Mouse (Mus musculus): ENCODE results near the gene Clec9a.
A peak's percentile ranks its signal among the peaks of the same experiment; 100 is the strongest.

Clec9a gene

DNA sequence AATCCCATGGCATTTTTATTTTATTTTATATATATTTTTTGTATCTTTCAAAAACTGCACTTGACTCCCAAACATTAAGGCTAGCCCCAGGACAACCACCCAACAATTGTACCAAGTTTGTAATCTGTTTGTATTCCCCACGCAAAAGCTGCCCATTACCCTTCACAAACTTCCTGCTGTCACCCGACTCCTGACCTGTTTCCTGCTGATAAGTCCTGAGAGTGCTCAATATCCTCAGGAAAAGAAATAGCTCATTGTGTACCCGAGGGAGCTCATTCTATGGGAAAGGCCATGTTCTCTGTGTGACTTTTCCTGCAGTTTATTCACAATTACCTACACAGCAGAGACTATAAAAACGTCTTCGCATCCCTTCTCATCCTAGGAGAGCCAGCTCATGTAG lies 17.1 kb downstream of the Clec9a start:
- DNase-seq, result peak; percentile 72

DNA sequence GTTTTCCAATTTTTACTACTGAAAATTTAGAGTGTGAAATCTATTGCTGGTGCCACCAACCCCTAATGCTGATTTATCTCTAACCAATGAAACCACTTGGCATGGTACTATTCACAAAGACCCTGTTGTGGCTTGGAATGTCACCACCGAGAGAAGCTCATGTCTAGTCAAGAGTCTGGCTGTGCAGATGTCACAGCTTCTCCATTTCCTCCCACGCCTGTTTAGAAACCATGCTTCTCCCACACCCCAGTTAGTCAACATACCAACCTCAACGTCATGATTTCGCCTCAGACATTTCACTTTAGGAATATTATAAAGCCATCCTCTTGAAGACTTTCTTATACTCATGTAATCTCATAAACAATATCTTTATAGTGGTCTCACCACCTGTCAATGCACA lies 18.6 kb downstream of the Clec9a start:
- DNase-seq, result no peak

DNA sequence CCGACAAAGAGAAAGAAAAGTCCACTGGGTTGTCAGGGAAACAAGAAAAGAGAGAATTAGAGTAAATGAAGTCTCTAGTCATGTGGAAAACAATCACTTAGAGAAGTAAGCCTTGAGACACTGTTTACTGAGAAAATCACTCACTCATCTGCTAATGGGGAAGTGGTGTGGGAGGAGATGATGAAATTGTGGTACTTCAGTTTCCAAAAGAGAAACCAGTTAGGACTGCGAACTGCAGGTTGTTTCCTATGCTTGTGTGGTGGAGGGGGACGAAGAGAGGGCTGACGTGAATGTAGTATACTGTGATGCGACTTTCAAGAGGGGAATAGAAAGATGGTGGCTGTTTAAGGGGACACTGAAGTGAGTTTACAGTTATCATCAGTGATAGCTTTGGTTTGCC lies 25.6 kb downstream of the Clec9a start:
- DNase-seq, result no peak

DNA sequence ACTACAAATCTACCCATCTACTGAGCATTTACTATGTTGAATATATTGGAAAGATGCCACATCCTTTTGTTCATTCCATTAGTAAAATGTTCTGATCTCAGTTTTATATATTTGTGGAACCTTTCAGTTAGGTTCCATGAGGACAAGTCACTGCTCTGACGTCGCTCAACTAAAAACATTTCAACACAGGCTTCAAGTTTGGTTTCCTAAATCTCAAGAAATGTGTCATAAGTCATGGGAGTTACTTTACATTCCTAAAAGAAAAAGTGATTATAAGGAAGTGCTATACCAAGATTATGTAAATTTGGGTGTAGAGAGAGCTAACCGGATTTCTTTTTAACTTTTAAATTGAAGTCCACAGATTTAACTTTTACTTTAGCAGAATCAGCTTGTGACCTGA lies 27.4 kb downstream of the Clec9a start:
- no peak for DNase-seq

DNA sequence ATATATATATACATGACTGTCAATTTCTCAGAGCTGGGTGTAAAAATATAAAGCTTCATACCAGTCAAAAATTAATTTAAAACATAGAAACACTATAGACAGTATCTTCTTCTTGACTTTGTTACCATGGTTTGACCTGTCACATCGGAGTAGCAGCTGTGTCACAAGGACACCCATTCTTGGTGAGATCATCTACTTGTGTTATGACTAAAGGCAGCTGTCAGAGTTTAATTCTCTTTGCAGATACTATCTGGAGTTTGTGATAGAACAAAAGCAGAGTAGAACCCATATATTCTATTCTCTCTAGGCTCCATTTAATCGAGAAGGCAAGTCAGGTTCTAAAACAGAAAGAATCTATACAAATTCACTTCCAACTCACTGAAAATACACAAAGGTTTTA lies 29.4 kb downstream of the Clec9a start:
- DNase-seq, result no peak

DNA sequence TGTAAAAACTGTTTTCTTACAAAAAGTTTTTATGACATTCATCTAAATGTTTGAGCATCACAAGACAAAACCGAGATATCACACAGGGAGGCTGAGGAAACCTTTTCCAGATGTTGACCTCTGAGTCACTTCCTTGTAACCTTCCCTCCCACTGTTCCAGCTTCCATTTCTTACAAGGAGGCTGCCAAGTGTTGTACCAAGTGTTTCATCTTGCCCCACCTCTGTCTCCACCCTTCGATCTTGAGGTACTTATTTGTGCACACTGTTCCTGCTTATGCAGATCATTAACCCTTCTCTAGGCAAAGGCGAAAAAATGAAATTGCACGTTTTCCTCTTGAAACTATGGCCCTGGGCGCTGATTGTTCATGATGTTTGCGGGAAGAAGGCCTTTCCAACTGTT lies 41.1 kb downstream of the Clec9a start:
- peak; percentile 32 for DNase-seq

DNA sequence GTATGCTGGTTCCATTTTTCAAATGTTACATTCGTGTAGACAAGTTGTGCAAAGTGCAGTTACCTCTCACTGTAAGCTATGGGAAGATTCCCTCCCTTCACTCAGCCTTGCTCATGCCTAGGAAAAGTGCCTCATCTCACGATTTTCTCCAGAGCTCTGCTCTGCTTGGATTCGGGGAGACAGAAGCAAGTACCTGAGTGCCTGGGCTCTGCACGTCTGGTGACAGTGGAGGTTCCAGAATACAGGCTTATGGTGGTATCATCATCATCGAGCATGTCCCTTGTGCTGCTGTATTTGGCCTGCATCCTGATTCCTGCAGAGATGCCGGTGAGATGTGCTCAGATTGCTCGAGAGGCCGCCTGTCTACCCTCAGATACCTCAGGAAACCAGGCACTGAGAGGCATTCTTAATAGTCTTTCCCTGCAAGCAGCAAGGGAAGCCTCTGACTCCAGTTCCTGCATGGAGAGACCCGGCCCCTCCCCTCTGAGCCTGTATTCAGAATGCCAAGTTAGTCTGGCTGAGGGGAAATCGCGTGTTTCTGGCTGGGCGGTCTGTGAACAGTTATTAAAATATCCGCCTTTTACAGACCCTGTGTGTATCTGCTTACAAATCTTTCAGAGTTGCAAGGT lies 42.9 kb downstream of the Clec9a start, which contains the start of gene Clec1a:
Gene Clec1a, minus strand, starts transcription at position 590 of the 629 bp plus-strand sequence.
- DNase-seq, result peak; percentile 62

DNA sequence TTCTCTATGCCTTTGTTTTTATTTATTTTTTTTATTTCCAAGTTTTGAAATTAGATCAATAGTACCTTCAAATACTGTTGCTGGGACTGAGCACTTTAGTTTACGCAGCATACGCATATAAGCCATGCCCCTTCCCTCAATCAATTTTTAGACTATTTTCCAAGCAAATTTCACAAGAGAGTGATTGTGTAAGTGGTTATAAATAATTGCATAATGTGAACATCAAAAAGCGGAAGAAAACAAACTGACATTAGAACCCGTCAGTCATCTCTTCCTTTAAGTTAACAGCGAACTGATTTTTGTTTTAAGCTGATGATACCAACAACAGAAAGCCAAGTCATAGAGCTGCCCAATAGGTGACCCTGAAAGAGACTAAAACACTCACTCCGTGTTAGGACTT lies 62.7 kb downstream of the Clec9a start:
- no peak for DNase-seq

DNA sequence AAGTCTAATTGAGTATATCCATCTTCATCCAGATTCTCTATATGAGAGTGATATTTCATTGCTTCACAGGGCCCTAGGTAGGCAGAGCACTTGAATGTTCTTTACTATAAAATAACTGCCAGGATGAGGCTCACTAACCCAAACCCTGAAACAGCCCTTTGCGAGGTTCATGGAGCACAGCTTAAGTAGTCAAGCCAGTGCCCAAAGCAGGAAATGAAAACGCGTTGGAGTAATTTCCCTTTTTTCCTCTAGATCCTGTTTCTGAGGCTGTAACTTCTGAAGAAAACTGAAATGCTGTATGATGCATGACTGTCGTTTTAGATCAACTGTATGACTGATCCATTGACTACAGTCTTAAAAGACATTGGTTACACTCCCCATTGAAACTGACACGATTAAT lies 64.0 kb downstream of the Clec9a start:
- no peak for DNase-seq
